Mouse (Mus musculus) activated CD4-positive, CD25-positive, alpha-beta regulatory T cell, adult 4 months (primary cell): ENCODE results near the gene Ctnna3. TPM values are rescaled to one million over a fixed set of nuclear protein-coding genes. Genes with fewer than 3 reads are reported as not detected.
"Not testable (repeated sequence)": the region's sequence is repeated elsewhere in the genome, so short reads cannot be mapped to it uniquely, and the experiment has no call there.

Experiments
- ATAC-seq: one replicate; pipeline ENCODE4 v1.8.0; 2017
- polyA plus RNA-seq, 2 experiments: library from polyadenylated mRNA; unstranded; fragments of 100-300 nt; shearing (Covaris generic); gene quantifications; one replicate each; pipeline ENCODE4 v1.2.1; 2017

The Ctnna3 gene
- polyA plus RNA-seq, 2 experiments from 2014 or later: 0.26 TPM; not detected in 1

DNA sequence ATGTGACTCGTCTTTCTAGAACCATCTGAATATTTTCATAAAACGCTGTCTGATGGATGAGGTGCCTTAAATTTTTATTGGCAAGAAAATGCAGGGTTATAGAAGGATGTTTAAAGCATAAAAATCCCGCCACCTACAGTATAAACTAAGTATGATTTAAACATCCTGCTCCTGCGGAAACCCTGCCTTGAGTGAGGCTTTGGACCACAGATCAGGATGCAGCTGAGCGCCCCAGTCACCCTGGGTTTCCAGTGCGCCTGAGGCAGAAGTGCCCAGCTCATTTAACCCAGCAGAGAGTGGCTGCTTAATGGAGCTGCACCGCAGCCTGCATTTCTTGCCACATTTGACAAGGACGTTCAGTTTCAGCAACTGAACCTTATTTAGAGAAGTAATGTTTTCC is 1211.7 kb downstream of the Ctnna3 start:
- no peak for ATAC-seq

DNA sequence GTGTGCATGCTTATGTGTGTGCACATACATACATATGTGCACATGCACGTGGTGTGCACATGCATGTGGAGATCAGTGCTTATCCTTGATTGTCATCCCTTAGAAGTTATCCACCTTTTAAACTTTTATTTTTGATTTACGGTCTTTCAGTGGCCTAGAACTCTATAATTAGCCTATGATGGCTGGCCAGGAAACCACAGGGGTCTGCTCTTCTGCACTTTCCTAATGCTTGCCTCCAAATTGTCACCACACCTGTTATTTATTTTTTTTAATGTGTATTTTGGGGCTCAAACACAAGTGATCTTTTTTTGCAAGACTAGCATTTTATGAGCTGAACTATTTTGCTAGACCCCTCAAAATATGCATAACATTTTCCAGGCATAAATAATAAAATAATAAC is 1214.1 kb downstream of the Ctnna3 start:
- ATAC-seq: no peak

DNA sequence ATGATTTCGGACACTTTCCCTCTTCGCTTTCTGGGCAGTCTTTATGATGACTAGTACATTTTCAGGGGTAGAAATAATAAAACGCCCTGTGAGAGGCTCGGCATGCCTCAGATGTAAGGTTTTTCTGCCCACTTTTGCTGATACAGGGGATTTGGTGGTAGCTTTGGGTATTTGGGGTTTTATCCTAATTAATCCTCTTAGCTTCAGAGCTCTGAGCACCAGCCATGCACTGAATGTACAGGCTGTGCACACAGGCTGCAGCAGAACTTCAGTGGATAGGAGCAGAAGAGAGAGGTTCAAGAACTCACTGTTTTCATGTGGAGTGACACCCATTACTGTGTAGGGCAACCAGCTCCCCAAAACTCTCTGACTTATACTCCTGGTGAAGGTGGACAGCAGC is 1231.3 kb downstream of the Ctnna3 start:
- ATAC-seq: no peak

DNA sequence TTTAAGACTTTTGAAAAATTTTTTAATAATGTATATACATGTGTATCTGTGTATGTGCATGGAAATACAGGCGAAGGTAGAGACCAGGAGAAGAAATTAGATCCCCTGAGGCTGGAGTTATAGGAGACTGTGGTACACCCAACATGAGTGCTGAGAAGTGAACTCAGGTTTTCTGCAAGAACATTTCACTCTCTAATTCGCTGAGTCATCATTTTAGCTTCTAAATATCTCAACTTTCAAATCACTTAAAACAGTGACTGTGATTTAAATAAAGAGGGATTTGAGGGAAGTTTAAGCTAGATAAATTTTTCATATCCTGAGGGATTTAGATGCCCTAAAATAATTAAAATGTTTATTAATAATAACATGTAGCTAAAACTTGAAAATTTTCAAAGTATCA is 1241.6 kb downstream of the Ctnna3 start:
- no peak for ATAC-seq

DNA sequence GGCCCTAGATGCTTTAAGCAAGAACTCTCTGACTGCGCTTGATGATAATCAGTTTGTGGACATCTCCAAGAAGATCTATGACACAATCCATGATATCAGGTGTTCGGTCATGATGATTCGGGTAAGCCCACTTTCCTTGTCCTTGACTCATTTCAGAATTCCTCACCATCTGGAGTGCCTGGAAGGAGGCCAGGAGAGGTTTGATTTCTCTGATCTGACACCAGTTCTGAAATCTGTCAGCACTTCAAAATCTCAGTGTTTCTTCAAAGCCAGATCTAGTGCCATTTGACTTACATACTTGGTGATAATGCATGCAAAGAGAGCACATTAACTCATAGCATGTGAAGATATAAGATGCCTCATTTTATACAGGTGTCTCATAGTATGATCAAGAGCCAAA is 1245.9 kb downstream of the Ctnna3 start:
- ATAC-seq: no peak

DNA sequence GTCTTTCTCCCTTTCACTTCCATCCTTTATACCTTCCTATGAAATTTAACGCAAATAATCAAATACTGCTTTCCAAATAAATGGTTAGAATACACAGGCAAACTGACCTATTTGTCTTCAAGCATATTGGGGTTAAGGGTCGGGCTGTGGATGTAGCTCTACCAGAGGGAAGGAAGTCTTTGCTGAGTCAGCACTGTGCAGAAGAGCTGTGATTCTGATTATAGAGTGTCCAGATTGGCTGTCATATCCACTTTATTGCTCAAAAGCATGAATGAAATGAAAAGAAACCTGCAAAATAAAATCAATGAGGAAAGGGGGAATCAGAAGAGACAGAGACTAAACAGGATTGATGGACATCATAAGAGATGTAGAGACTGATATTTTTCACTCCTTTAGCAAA is 1280.1 kb downstream of the Ctnna3 start:
- no peak for ATAC-seq

DNA sequence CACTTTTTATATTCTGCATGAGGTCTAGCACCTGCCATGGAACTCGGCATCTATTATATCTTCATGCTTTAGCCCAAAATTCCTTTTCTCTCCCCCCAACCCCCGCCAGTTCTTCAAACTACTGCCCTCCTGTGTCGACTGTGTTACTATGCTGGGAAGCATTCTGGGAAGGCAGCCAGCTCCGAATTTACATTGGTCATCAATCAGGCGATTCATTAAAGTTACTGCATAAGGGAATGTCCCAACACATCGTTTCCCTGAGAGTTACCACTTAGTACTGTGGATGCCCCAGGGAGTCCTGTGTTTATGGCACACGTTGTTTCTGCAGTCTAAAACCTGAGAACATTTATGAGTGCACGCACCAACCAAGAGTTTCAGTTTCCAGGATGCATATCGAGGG is 1288.1 kb downstream of the Ctnna3 start:
- no peak for ATAC-seq

DNA sequence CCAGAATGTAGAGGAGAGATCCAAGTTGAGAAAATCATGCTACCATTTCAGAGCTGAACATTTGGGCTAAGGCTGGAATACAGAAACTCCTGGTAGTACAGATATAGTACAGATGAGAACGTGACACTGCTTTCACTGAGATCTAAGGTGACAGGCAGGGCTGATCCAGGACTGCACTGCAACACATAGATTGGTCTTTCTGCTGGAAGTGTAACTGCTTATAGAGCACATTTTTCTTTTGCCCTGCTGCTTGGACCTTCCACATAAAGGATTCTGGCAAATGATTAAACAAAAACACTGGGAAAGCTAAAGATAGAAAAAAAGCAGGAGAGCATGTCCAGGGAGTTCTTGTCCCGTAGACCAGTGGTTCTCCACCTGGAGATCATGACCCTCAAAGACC is 1305.8 kb downstream of the Ctnna3 start:
- no peak for ATAC-seq

DNA sequence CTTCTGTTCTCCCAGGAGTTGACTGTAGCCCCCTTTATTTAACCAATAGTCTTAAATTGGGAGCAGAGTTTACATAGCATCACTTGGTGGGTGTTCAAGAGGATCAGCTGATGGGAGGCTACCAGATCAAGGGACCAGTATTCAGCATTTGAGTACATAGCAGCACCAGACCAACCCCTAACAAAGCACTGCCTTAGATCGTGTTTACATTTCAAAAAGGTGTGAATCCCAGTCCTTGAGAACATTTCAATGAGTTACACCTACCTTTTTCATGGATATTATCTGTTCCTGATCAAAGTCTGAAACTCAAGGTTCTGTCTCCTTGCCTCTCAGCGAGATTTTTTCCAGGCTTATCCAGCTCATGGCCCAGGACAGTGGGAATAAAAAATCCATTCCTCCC is 1306.7 kb downstream of the Ctnna3 start:
- ATAC-seq: no peak

DNA sequence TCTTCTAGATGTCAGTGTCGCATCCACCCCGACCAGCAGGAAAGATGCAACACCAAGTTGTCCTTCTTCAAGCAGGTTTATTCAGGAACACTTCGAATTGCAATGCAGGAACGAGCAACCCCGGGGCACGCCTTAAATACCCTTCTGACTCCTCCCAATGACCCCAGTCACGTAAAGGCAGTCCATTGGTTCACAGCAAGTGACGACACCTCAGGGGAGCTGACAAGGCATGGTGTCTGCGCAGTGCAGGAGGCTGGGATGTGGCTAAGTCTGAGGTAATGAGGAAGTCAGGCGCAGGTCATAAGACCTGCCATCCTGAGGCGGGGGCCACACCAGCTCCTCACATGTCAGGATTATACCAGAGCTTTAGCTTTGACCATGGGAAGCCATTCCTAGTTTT is 1311.8 kb downstream of the Ctnna3 start:
- ATAC-seq: not testable (repeated sequence)

DNA sequence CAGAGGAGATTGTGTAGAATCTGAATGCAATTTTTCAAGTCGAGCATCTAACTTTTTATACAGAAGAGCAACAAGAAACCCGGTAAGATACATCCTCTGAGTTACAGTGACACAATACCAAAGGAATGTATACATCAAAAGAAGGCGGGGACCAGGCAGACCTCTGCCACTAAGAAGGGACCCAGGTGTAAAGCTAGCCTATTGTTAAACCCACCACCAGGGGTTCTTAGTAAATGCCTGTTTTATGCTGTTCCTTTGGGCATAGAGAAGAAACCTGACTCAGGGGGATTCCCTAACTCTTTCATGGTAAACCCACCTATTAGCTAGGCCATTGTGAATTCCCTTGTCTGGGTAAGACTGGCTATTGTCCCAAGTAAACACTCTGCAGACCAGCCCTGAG is 1314.2 kb downstream of the Ctnna3 start:
- ATAC-seq: not testable (repeated sequence)

DNA sequence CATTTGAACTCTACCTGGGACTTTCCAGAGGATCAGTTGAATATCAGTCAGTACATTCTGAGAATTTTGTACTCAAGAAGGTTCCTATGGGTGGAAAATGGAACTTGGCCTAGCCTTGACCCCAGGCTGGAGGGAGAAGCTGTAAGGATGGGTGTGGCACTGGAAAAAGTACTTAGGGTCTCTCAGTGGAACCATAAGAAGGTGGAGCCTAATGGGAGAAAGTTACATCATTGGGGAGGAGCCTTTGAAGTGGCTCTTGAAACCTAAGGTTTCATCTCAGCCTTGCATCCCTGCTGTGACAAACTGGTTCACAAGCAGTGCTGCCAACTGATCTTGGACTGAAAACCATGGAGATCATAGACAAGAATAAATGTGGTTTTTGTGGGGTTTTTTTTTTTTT is 1318.8 kb downstream of the Ctnna3 start:
- ATAC-seq: no peak

DNA sequence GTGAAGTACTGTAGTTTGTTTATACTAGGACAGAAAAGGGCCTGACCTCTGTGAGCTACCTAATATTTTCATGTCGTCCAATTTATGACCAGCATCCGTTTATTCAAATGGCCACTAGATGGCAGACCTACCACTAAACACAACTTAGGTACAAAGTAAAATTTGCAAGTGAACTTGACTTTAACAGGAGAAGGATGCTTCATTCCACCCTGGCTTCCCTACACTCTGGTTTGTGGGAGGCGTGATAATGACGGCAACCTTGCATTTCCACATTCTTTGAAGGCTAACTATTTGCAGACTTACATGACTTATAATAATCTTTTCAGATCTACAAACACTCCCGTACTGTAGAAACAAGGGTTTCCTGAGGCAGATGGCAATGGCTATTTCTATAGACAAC is 1320.9 kb downstream of the Ctnna3 start:
- ATAC-seq: no peak

DNA sequence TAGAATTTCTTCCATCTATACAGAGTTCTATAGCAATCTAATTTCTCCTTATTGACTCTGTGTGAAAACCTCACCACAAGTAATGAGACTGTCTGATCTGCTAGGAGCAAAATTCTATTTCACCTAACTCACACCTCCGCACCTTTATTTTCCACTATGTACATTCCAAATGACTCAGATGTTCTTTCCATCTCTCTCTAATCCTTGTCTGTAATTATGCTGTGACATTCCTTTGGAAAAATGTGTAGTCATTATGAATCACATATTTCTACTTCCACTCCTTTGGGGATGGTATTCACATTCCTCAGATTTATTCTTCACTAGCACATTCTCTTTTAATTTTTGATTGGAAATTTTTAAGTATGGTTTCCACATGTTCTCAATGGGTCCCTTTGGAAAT is 1406.4 kb downstream of the Ctnna3 start:
- ATAC-seq: no peak

DNA sequence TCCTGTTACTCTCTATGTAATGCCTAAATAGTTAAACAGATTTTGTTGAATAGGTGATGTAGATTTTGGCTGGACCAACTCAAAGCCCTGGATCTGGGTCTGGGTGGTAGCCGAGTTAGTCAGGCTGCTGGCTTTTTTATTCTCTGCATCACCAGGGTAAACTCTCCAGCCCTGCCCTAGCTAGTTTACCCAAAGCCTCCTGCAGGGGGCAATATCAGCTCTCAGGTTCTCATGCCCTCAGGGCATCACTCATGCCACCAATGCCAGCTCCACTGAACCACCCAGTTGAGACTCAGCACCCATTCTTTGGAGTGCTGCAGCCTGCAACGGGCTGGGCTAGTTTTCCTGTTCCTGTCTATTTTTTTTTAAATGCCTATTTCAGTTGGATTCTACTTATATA is 1431.5 kb downstream of the Ctnna3 start:
- no peak for ATAC-seq

DNA sequence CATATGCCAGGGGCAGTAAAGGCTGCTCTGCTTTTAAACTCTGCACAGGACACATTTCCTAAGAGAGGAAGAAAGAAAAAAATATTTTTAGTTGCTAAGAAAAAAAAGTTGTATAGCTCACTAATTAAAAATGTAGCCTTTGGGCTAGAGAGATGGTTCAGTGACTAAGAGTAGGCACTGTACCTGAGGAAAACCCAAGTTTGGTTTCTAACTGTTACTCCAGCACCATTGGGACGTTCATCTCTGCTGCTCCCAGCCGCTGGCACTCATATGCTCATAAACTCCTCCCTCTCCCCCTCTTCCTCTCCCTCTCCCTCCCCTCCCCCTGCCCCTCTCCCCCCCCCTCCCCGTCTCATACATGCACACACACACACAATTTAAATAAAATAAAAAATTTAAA is 1441.0 kb downstream of the Ctnna3 start:
- no peak for ATAC-seq

DNA sequence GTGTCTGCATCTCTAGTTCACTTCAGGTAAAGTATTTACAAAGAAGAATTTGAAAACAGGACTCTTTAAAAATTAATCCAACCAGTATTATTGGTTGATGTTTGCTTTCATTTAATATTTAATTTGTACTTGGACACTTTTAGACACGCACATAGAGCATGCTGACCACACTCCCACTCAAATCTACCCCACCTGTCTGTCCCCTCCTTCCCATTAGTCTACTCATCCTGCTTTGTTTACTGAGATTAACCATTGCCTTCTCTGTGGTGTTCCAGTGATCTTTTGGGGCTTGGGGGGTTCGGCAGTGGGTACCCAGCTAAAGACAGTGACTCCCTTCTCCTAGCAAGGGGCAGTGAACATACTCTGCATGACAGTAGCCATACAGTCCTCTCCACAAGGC is 1446.6 kb downstream of the Ctnna3 start:
- no peak for ATAC-seq

DNA sequence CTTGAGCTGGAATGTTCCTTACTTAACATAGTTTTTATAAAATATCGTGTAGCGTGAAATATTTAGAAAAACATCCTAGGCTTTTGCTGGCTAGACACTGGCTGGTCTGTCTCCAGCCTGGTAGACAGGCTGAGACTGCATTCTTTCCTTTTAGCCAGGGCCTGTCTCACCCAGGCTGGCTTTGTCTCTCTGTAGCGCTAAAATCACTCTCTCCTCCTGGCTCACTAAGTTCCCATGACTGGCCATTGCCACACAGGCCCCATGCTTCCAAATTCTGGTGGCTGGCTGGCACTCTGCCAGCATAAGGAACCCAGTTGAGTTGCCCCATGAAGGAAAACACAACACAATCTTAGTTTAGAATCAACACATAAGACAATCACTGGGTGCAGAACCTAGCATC is 1450.0 kb downstream of the Ctnna3 start:
- ATAC-seq: no peak

DNA sequence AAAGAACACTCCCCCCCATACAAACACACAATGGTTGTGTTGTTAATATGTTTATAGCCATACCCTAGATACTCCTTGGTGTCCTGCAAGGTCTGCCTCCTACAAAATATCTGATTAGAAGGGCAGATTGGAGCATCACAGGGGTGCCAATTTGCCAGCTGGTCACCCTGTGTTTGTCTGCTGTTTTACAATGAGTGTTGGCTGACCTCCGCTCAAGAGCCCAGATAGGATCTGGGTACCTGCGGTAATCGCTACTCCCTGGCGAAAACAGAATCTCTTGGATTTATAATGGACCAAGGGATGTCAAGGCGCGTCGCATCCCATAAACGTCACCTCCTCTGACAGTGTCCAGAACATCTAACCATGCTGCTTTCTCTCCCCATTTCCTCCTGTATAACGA is 1457.0 kb downstream of the Ctnna3 start:
- ATAC-seq: no peak

DNA sequence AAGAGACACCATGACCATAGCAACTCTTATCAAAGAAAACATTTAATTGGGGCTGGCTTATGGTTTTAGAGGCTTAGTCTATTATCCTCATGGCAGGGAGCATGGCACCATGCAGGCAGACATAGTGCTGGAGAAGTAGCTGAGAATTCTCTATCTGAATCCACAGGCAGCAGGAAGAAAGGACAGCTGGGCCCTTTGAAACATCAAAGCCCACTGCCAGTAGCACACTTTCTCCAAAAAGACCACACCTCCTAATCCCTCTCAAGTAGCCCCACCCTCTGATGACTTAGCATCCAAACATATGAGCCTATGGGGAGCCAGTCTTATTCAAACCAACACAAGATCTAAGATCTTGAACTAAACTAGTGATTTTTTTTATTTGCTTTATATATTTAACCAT is 1462.6 kb downstream of the Ctnna3 start:
- ATAC-seq: no peak

DNA sequence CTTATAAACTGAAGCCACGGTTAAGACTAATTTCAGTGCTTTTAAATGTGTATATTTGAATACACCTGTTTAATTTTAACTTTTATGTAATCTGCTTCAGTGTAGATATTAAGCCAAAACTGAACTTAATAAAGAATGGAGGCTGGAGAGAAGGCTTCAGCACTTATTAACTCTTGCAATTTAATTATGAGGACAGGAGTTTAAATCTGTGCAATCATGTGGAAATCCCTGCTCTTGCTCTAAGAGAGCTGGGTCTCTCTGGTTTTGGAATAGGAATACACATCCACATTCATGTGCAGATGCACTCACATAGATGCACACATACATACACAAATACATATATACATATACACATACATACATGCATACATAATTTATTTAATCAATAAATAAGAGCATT is 1468.8 kb downstream of the Ctnna3 start:
- no peak for ATAC-seq

DNA sequence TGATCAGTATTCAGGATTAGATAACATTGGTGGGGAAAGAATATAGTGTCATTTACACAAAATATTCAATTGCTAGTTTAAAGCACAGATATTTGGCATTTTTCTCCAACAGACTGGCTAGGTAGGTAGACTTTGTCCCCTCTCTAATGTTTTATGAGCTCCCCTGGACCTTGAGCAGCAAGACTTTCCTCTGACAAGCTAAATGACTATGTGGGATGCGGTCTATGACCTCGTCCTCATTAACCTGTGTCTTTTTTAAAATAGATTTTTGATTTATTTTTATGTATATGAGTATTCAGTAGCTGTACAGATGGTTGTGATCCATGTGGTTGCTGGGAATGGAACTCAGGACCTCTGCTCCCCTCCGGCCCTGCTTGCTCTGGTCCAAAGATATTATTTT is 1471.8 kb downstream of the Ctnna3 start:
- ATAC-seq: no peak

DNA sequence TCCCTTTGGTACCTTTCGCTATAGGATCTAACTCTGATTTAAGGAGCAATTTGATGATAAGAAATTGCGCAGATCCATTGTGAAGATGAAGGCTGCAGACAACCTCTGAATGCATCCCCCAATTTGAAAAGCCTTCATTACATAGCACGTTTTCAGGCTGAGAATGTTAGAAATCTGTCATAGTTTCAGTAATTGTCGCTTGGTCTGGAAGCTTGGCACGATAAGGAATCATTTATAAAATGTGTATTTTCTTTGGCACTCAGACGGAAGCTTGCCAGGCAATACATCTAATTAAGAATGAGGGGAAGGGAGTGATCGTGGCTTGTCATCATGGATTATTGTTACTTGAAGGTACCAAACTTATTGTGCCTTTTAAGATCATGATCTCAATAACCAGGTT is 1511.1 kb downstream of the Ctnna3 start:
- ATAC-seq: no peak

DNA sequence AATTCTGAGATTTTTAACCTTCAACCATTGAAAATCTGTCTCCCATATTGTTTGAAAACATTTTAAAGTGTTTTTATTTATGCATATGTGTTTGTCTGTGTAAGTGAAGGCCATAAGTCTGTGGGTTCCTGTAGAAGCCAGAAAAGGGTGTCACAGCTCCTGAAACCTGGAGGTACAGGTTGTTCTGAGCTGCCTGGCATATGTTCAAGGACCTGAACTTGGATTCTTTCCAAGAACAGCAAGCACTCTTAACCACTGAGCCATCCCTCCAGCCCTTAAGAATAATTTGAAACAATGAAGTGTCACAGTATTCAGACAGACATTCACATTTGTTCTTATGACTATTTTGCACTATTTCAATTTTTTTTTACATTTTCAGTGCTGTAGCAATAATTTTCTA is 1528.5 kb downstream of the Ctnna3 start:
- no peak for ATAC-seq

DNA sequence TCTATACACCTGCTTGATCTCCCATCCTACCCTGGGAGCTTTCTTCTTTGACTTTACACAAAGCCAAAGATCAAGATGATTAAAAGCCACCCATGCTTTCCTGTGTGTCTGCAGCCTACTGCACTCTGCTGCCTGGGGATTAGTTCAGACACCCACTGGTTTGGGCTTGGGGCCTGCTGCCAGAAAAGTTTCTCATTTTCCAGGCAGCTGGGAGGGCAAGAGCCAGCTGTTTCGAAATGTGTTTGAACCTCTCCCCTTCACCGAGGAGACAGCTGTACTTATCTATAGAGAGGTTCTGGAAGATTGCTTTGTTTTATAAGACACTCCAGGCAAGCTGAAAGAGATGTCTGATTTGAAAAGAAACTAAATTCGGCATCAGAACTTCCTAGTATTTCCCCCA is 1563.0 kb downstream of the Ctnna3 start:
- no peak for ATAC-seq

DNA sequence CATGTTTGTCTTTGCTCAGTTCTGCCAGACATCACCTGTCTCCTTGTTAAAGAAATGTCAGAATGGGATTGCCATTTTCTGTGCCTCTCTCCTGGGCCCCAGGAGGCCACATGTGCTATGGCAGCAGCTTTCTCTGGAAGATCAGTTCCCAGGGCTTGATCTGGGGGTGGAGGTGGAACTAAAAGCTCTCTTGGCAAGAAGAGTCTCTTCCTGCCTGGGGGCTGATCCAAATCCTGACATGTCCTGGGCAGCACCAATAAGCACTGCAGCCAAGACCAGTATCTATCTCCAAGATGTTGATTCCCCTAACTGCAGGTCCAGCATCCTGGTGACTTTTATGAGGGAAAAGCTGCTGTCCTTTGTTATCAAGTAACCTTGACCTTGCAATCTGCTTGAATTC is 1583.6 kb downstream of the Ctnna3 start:
- ATAC-seq: no peak
